In genomic region chr3:38357905-38358491, GRCm38 (mm10) we compare ENCODE assay signal across 11 mouse cellular contexts.
DNase-seq lines count a peak whose midpoint lies in the region; ATAC-seq and TF ChIP-seq lines count a peak whose summit lies in the region.
"Had no signal": no experiment of that assay in that cellular context is flagged by ENCODE, and none has a peak within 500 bp of the region (broad histone marks: within the 10 kb centered on the region; RNA-seq: fewer than 3 reads in every experiment).

No protein-coding gene starts in this region.

- H3K4me1 ChIP-seq in CH12.LX (ENCODE audit: control insufficient read depth in 1 of 2, insufficient read depth in 2 of 2): peaks cover 0 to 7% of the 10 kb centered on the region in 2 experiments; a peak in 2 of 4 replicates
- 0 out of 2 replicates have a peak, but pooled peaks cover 15% of the 10 kb centered on the region for H3K4me1 ChIP-seq in hindbrain, embryonic 15.5 days (replicated peaks)

- TF ChIP-seq EP300 in CH12.LX (IDR thresholded peaks at IDR 0.05; ENCODE audit: low read length): no peak

- H3K4me2 ChIP-seq in CH12.LX (ENCODE audit: insufficient read depth, low read depth, poor library complexity, severe bottlenecking): peak overlapping the region; percentile 1; the same call in 1 of the 2 replicates
- peak overlapping the region; percentile 13; the same call in 1 of the 2 replicates for H3K4me2 ChIP-seq in hindbrain, embryonic 15.5 days
- H3K4me2 ChIP-seq: neural tube, embryonic 13.5 days had no signal

- H3K27me3 ChIP-seq in CH12.LX (replicated peaks): no peaks in the 10 kb centered on the region
- no peaks in the 10 kb centered on the region for H3K27me3 ChIP-seq in hindbrain, embryonic 15.5 days
- H3K27me3 ChIP-seq: neural tube, embryonic 13.5 days had no signal

- in situ Hi-C loops in CH12.LX (cut with MboI; ENCODE audit: low pct_ligation_motif_present, low pct_unique_long_range_greater_than_20kb, low sequenced_read_pairs): no loop called here

- no peaks in the 10 kb centered on the region for H3K79me2 ChIP-seq in CH12.LX (replicated peaks; ENCODE audit: control insufficient read depth, extremely low read depth, insufficient read depth, poor library complexity, severe bottlenecking)

- 33% methylated on average over 14 of the region's 14 CpGs for WGBS in hindbrain, embryonic 15.5 days

- dilution Hi-C loops in CH12.LX (cut with MboI; ENCODE audit: extremely low pct_ligation_motif_present, extremely low pct_unique_long_range_greater_than_20kb, low sequenced_read_pairs): no loop called here

- no peak for TF ChIP-seq POLR2A in CH12.LX (IDR thresholded peaks at IDR 0.05; ENCODE audit: low read depth, low read length)

- H3K27ac ChIP-seq in CH12.LX (ENCODE audit: insufficient read depth, low read depth): no peak overlapping the region
- H3K27ac ChIP-seq in hindbrain, embryonic 15.5 days (replicated peaks): no peak overlapping the region
- H3K27ac ChIP-seq: left cerebral cortex, adult 2 months; neural tube, embryonic 13.5 days had no signal

- no peak for ATAC-seq in hindbrain, embryonic 15.5 days (ENCODE audit: low FRiP score, low read depth)
- ATAC-seq in erythroblast, adult 5-6 weeks (replicated peaks; ENCODE audit: low FRiP score, poor library complexity, severe bottlenecking): no peak

- H3K9ac ChIP-seq in CH12.LX (ENCODE audit: insufficient read depth, low read depth): no peak overlapping the region
- H3K9ac ChIP-seq in hindbrain, embryonic 15.5 days: no peak overlapping the region
- H3K9ac ChIP-seq: neural tube, embryonic 13.5 days had no signal

- H3K9me3 ChIP-seq in CH12.LX (replicated peaks; ENCODE audit: low read length): no peaks in the 10 kb centered on the region
- no peaks in the 10 kb centered on the region for H3K9me3 ChIP-seq in hindbrain, embryonic 15.5 days
- H3K9me3 ChIP-seq: neural tube, embryonic 13.5 days had no signal

- H3K4me3 ChIP-seq in CH12.LX (replicated peaks in 1 of 3; ENCODE audit: low read depth in 2 of 3, low read length in 2 of 3, poor library complexity in 1 of 3): no peak overlapping the region
- H3K4me3 ChIP-seq in hindbrain, embryonic 15.5 days: no peak overlapping the region
- H3K4me3 ChIP-seq: left cerebral cortex, adult 2 months; neural tube, embryonic 13.5 days had no signal

- TF ChIP-seq CTCF in CH12.LX (conservative IDR thresholded peaks at IDR 0.05 in 1 of 2, IDR thresholded peaks at IDR 0.05 in 1 of 2; ENCODE audit: low read depth in 2 of 2, low read length in 2 of 2): no peak

- H3K36me3 ChIP-seq in CH12.LX (replicated peaks in 1 of 2; ENCODE audit: control insufficient read depth in 1 of 2, insufficient read depth in 1 of 2, low read length in 1 of 2): no peaks in the 10 kb centered on the region
- no peaks in the 10 kb centered on the region for H3K36me3 ChIP-seq in hindbrain, embryonic 15.5 days
- H3K36me3 ChIP-seq: neural tube, embryonic 13.5 days had no signal

- DNase-seq in kidney, postnatal 10 days: peak; percentile 23
- DNase-seq in kidney, adult 8-10 months: no peak
- peak; percentile 51 for DNase-seq in CH12.LX (ENCODE audit: extremely low read depth)
- DNase-seq in embryo, embryonic 11 days: peak; percentile 51
- DNase-seq in layer of hippocampus, postnatal 25 days (ENCODE audit: extremely low spot score in 1 of 2, low spot score in 1 of 2): no peak
- DNase-seq in right cerebral cortex, adult 18-20 months: no peak
- DNase-seq: thymus, adult 2 months had no signal

- TF ChIP-seq RAD21 in CH12.LX (IDR thresholded peaks at IDR 0.05; ENCODE audit: low read depth, low read length): no peak; the same call in 1 of the 2 replicates

TF ChIP-seq in CH12.LX, 34 proteins besides CTCF, POLR2A, EP300 and RAD21:
- TF ChIP-seq BHLHE40 (IDR thresholded peaks at IDR 0.05; ENCODE audit: low read depth, low read length) (peak; percentile 30; the same call in 1 of the 2 replicates), PAX5 (IDR thresholded peaks at IDR 0.05; ENCODE audit: low read length) (no peak)

Comparison
In these comparisons a context has a peak if more than half of its experiments do, and no peak if none do; other contexts are left out.
1. DNase-seq: peak in kidney, postnatal 10 days (single experiment), CH12.LX (single experiment) and embryo, embryonic 11 days (single experiment); none in kidney, adult 8-10 months (0 of 2), layer of hippocampus, postnatal 25 days (0 of 2) and right cerebral cortex, adult 18-20 months (single experiment).